Mouse (Mus musculus) liver, embryonic 15.5 days (tissue): Measurements from ENCODE around the gene Mmab. TPM values are rescaled to one million over a fixed set of nuclear protein-coding genes. Genes with fewer than 3 reads are reported as not detected.

Experiments used
- ATAC-seq: fragments of 200-750 bp; cut with Nextera tagmentation; 2 replicates; pipeline ENCODE4 v1.8.0; 2017; ENCODE audit warnings: moderate number of reproducible peaks, mild to moderate bottlenecking, moderate library complexity; ENCODE audit not compliant: insufficient read depth
- H3K27ac ChIP-seq: fragments of 300-500 bp; sonication (generic); replicated peaks from 2 replicates; pipeline ENCODE4 v1.5.1; 2015; ENCODE audit warnings: mild to moderate bottlenecking, inconsistent platforms
- H3K27me3 ChIP-seq: fragments of 300-500 bp; sonication (generic); 2 replicates; pipeline ENCODE4 v1.6.1; 2015; ENCODE audit warnings: mild to moderate bottlenecking, inconsistent platforms
- H3K36me3 ChIP-seq: fragments of 300-500 bp; sonication (generic); replicated peaks from 2 replicates; pipeline ENCODE4 v1.6.1; 2015; ENCODE audit warnings: moderate library complexity, mild to moderate bottlenecking, inconsistent platforms
- H3K4me1 ChIP-seq: fragments of 300-500 bp; sonication (generic); replicated peaks from 2 replicates; pipeline ENCODE4 v1.6.1; 2015; ENCODE audit warnings: inconsistent platforms
- H3K4me2 ChIP-seq: fragments of 300-500 bp; sonication (generic); 2 replicates; pipeline ENCODE4 v1.6.1; 2015; ENCODE audit warnings: moderate library complexity, mild to moderate bottlenecking, inconsistent platforms
- H3K4me3 ChIP-seq: fragments of 300-500 bp; sonication (generic); replicated peaks from 2 replicates; pipeline ENCODE4 v1.5.1; 2015; ENCODE audit warnings: mild to moderate bottlenecking, inconsistent platforms
- H3K9ac ChIP-seq: fragments of 300-500 bp; sonication (generic); 2 replicates; pipeline ENCODE4 v1.6.1; 2015; ENCODE audit warnings: moderate library complexity, mild to moderate bottlenecking, inconsistent platforms
- H3K9me3 ChIP-seq: fragments of 300-500 bp; sonication (generic); replicated peaks from 2 replicates; pipeline ENCODE4 v1.6.1; 2016; ENCODE audit warnings: inconsistent platforms
- WGBS: fragments of 180-500 bp; shearing (Covaris S2); methylation state at CpG from one replicate; pipeline ENCODE4 v1.1.7; 2015; ENCODE audit warnings: mixed read lengths; ENCODE audit not compliant: insufficient replicate concordance; 5-methylcytosine and 5-hydroxymethylcytosine counted together
- polyA plus RNA-seq: library from polyadenylated mRNA; unstranded; fragments of >200 nt; fragmentation: Nextera tagmentation; extraction: Ambion mirVana; gene quantifications from 2 replicates; pipeline ENCODE4 v1.2.1, GENCODE M21; 2015

Gene Mmab
- polyA plus RNA-seq, 1 experiment from 2014 or later = 10.3 TPM

DNA sequence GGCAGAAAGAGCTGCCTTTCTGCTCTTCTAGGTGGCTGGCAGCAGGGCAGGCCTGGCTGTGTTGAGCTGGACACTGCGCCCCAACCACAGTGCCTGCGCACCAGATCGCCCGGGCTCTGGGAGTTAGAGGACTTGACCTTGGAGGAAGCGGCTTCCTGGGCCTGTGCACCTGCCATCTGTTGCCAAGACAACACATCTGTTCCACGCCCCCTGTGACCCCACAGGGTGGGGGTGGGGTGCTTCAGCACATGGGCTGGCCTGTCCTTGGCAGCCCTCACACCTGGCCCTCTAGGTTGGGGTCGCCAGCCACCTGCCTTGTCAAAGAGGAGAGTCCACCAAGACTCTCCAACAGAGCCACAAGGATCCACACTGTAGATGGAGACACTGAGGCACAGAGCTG, 21.8 kb upstream of the Mmab start:
- no peak for ATAC-seq
- Histone ChIP-seq H3K36me3 (no peaks in the 10 kb centered on the region), H3K27me3 (peaks cover 3% of the 10 kb centered on the region; the same call in 1 of the 2 replicates), H3K27ac (no peak overlapping the region), H3K9me3 (no peaks in the 10 kb centered on the region), H3K4me1 (peaks cover 4% of the 10 kb centered on the region), H3K4me3 (no peak overlapping the region), H3K4me2 (no peak overlapping the region), H3K9ac (no peak overlapping the region)
- 79% methylated on average over 7 of the region's 7 CpGs for WGBS

GRCm38 (mm10) chr5:114464561-114464960, 20.7 kb upstream of the Mmab start:
- H3K9me3 ChIP-seq = no peaks in the 10 kb centered on the region
- peaks cover 4% of the 10 kb centered on the region for H3K4me1 ChIP-seq
- H3K27ac ChIP-seq = no peak overlapping the region
- 43% methylated on average over 2 of the region's 2 CpGs for WGBS
- H3K36me3 ChIP-seq = no peaks in the 10 kb centered on the region
- no peak overlapping the region for H3K9ac ChIP-seq
- H3K4me2 ChIP-seq = no peak overlapping the region
- ATAC-seq = no peak
- H3K27me3 ChIP-seq = peaks cover 3% of the 10 kb centered on the region; the same call in 1 of the 2 replicates
- H3K4me3 ChIP-seq = no peak overlapping the region

- Histone ChIP-seq H3K9ac (no peak overlapping the region), H3K4me1 (no peaks in the 10 kb centered on the region)
- ATAC-seq = no peak
Observed at GRCm38 (mm10) chr5:114462067-114463040, 18.5 kb upstream of the Mmab start.

DNA sequence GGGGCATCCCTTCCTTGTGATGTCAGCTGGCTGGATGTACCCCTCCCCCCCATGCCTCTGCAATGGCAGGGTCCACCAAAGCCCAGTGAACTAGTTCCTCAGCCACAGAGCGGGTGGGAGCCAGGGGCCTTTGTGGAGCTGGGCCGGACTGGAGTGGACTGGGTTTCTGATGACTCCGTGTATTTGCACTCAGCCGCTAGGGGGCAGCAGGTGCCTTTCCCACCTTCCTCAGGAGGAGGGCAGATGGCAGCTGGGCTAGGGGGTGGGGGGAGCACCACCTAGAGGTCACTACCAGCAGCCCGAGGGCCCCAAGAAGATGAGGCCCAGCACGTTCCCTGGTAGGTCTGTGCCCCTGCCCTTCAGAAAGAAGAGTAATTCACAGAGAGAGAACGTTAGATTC, 17.4 kb upstream of the Mmab start:
- ATAC-seq = peak; percentile 20; the same call in 1 of the 2 replicates
- H3K27ac ChIP-seq = no peak overlapping the region

More at GRCm38 (mm10) chr5:114462067-114463040, 18.5 kb upstream of the Mmab start:
- Histone ChIP-seq H3K4me3 (no peak overlapping the region), H3K4me2 (no peak overlapping the region), H3K36me3 (no peaks in the 10 kb centered on the region), H3K27me3 (no peaks in the 10 kb centered on the region), H3K27ac (no peak overlapping the region), H3K9me3 (no peaks in the 10 kb centered on the region)
- WGBS = 71% methylated on average over 24 of the region's 24 CpGs

DNA sequence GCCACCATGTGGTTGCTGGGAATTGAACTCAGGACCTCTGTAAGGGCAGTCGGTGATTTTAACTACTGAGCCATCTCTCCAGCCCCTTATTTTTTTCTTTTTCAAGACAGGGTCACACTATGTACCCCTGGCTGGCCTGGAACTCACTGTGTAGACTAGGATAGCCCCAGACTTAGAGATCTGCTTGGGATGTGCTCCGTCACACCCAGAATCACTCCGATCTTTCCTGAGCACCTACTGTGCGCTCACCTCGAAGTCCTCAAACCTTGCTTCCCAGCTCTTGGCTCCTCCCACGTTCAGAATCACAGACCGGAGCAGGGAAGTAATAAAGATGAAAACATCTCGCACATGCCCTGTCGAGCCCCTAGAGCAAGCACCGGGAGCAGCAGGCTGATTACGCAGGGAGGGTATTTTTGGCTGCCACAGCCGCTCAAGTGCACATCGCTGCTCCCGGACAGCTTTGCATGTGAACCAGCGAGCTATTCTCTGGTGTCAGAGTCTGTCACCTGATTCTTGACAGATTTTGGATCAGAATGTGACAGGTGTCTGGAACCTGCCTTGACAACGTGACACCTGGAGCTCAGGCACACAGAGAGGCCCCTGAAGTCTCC, 13.2 kb upstream of the Mmab start:
- 72% methylated on average over 16 of the region's 16 CpGs for whole genome bisulfite sequencing
- H3K9me3 ChIP-seq = no peaks in the 10 kb centered on the region
- no peak overlapping the region for H3K27ac ChIP-seq
- no peak overlapping the region for H3K9ac ChIP-seq
- H3K4me2 ChIP-seq = no peak overlapping the region
- ATAC-seq = no peak
- no peaks in the 10 kb centered on the region for H3K36me3 ChIP-seq
- H3K4me3 ChIP-seq = no peak overlapping the region
- H3K27me3 ChIP-seq = no peaks in the 10 kb centered on the region
- no peaks in the 10 kb centered on the region for H3K4me1 ChIP-seq

More for the DNA sequence above, 17.4 kb upstream of the Mmab start:
- WGBS = 9% methylated on average over 7 of the region's 7 CpGs
- Histone ChIP-seq H3K4me3 (no peak overlapping the region), H3K4me1 (no peaks in the 10 kb centered on the region), H3K36me3 (no peaks in the 10 kb centered on the region), H3K4me2 (no peak overlapping the region), H3K27me3 (no peaks in the 10 kb centered on the region), H3K9ac (no peak overlapping the region), H3K9me3 (no peaks in the 10 kb centered on the region)

- no peak overlapping the region for H3K4me2 ChIP-seq
- H3K27me3 ChIP-seq = no peaks in the 10 kb centered on the region
- H3K4me1 ChIP-seq = no peaks in the 10 kb centered on the region
- WGBS = 68% methylated on average over 9 of the region's 9 CpGs
- no peak overlapping the region for H3K27ac ChIP-seq
- H3K36me3 ChIP-seq = no peaks in the 10 kb centered on the region
- ATAC-seq = no peak
- H3K9me3 ChIP-seq = no peaks in the 10 kb centered on the region
- H3K4me3 ChIP-seq = no peak overlapping the region
- H3K9ac ChIP-seq = no peak overlapping the region
Observed at GRCm38 (mm10) chr5:114456287-114456686, 12.4 kb upstream of the Mmab start.

DNA sequence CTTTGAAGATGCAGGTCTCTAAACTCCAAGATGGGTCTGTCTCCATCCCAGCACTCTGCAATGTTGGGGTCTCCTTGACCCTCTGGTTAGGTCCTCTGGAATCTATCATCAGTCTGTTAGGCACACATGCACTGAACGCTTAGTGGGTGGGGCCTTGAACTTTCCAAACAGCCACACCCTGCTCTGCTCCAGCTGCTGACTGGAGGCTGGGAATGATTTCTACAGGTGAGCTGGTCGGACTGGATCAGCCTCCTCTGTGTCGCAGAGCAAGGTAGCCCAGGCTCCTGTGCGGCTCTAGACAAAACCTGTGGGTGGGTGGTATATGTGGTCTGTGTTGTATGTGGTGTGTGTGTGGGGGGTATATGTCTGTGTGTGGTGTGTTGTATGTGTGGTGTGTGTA, 5.2 kb upstream of the Mmab start:
- H3K36me3 ChIP-seq = no peaks in the 10 kb centered on the region
- no peak for ATAC-seq
- 70% methylated on average over 4 of the region's 4 CpGs for WGBS

DNA sequence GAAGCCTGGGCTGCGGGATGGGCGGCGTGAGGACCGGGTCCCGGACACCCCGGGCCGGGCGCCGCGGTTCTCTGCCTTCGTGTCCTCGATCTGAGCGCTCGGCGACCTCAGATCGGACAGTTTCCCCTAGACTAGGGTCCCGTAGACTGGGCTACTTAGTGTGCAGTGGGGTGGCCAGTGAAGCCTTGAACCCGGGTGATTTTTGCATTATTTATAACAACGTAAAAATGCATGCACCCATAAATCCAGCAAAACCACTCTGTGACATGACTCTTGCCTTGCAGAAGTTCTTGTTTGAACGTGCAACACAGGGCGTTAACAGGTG, 470 bp upstream of the Mmab start:
- peak overlapping the region; percentile 65 for H3K9ac ChIP-seq
- H3K4me3 ChIP-seq = peak overlapping the region; percentile 68
- no peaks in the 10 kb centered on the region for H3K27me3 ChIP-seq
- WGBS = under 1% methylated on average over 21 of the region's 21 CpGs
- H3K27ac ChIP-seq = no peak overlapping the region; the same call in 1 of the 2 replicates
- H3K9me3 ChIP-seq = no peaks in the 10 kb centered on the region
- no peak for ATAC-seq
- peak overlapping the region; percentile 92 for H3K4me2 ChIP-seq
- H3K36me3 ChIP-seq = no peaks in the 10 kb centered on the region
- H3K4me1 ChIP-seq = peaks cover 24% of the 10 kb centered on the region

More for the DNA sequence above, 5.2 kb upstream of the Mmab start:
- Histone ChIP-seq H3K27ac (no peak overlapping the region), H3K4me3 (no peak overlapping the region), H3K27me3 (no peaks in the 10 kb centered on the region), H3K4me1 (peaks cover 11% of the 10 kb centered on the region), H3K4me2 (no peak overlapping the region), H3K9ac (no peak overlapping the region), H3K9me3 (no peaks in the 10 kb centered on the region)

DNA sequence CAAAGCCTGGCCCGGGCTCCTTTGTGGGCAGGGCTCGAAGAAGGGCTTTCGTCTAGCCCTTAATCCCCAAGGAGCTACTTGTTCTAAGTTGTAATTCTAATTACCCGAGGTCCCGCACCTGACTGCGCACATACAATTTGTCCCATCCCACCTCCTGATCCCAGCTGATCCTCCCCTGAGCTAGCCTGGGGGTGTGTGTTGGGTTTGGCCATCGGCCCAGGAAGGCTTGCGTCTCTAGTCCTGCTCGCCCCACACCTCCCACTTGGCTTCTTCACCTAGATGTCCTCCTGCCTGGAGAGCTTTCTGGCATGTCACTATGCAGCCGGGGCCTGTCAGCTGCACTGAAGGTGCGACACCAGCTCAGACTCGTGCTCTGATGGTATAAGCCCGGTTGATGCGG, 8.3 kb downstream of the Mmab start:
- no peaks in the 10 kb centered on the region for H3K9me3 ChIP-seq
- no peaks in the 10 kb centered on the region for H3K27me3 ChIP-seq
- ATAC-seq = no peak
- no peaks in the 10 kb centered on the region for H3K4me1 ChIP-seq
- H3K27ac ChIP-seq = no peak overlapping the region
- no peak overlapping the region for H3K4me3 ChIP-seq
- 83% methylated on average over 14 of the region's 14 CpGs for WGBS
- H3K4me2 ChIP-seq = no peak overlapping the region
- no peak overlapping the region for H3K9ac ChIP-seq
- H3K36me3 ChIP-seq = peaks cover 11% of the 10 kb centered on the region; the same call in 1 of the 2 replicates

- WGBS = 68% methylated on average over 8 of the region's 8 CpGs
- peaks cover 11% of the 10 kb centered on the region; the same call in 1 of the 2 replicates for H3K36me3 ChIP-seq
Observed at GRCm38 (mm10) chr5:114434359-114434758, 9.5 kb downstream of the Mmab start.

GRCm38 (mm10) chr5:114429781-114430180, 14.1 kb downstream of the Mmab start:
- no peaks in the 10 kb centered on the region for H3K36me3 ChIP-seq
- no peaks in the 10 kb centered on the region for H3K9me3 ChIP-seq
- H3K4me2 ChIP-seq = no peak overlapping the region
- H3K9ac ChIP-seq = no peak overlapping the region
- H3K4me1 ChIP-seq = no peaks in the 10 kb centered on the region
- no peak overlapping the region for H3K27ac ChIP-seq
- H3K27me3 ChIP-seq = no peaks in the 10 kb centered on the region
- no peak for ATAC-seq
- no peak overlapping the region for H3K4me3 ChIP-seq
- 66% methylated on average over 7 of the region's 7 CpGs for WGBS

More at GRCm38 (mm10) chr5:114434359-114434758, 9.5 kb downstream of the Mmab start:
- Histone ChIP-seq H3K4me1 (no peaks in the 10 kb centered on the region), H3K27ac (no peak overlapping the region), H3K4me2 (no peak overlapping the region), H3K27me3 (no peaks in the 10 kb centered on the region), H3K9ac (no peak overlapping the region), H3K4me3 (no peak overlapping the region), H3K9me3 (no peaks in the 10 kb centered on the region)
- ATAC-seq = no peak
